Mouse (Mus musculus): Measurements from ENCODE around the gene Ankar. TPM values are rescaled to one million over a fixed set of nuclear protein-coding genes. Genes with fewer than 3 reads are reported as not detected.

Gene Ankar
- polyA plus RNA-seq (2012; rRNA removed): not detected in 2 replicates

- Histone ChIP-seq H3K36me3 (ENCODE audit: control insufficient read depth, insufficient read depth, low read length) (no peaks in the 10 kb centered on the region), H3K27me3 (replicated peaks; ENCODE audit: control insufficient read depth, insufficient read depth, low read length) (no peaks in the 10 kb centered on the region), H3K4me1 (ENCODE audit: control insufficient read depth, insufficient read depth, low read length) (no peaks in the 10 kb centered on the region), H3K4me3 (ENCODE audit: insufficient read depth, low read depth, low read length) (no peak within 1 kb of the TSS), H3K27ac (ENCODE audit: insufficient read depth, low read depth, low read length) (no peak within 1 kb of the TSS)
- no peak for DNase-seq
- TF ChIP-seq CTCF (conservative IDR thresholded peaks at IDR 0.05; ENCODE audit: insufficient read depth, insufficient read length, low read depth, low read length) (no peak), POLR2A (IDR thresholded peaks at IDR 0.05; ENCODE audit: low read depth, low read length) (no peak)
- WGBS: 79% methylated on average over 11 of the region's 11 CpGs
Observed at GRCm38 (mm10) chr1:72700479-72700878, at the start of gene Ankar. Gene Ankar (minus strand): TSS chr1:72700579.

GRCm38 (mm10) chr1:72746382-72746781 is 46.0 kb upstream of the Ankar start:
- Histone ChIP-seq H3K4me1 (ENCODE audit: control insufficient read depth, insufficient read depth, low read length) (no peaks in the 10 kb centered on the region), H3K36me3 (ENCODE audit: control insufficient read depth, insufficient read depth, low read length) (no peaks in the 10 kb centered on the region), H3K27me3 (replicated peaks; ENCODE audit: control insufficient read depth, insufficient read depth, low read length) (no peaks in the 10 kb centered on the region), H3K27ac (ENCODE audit: insufficient read depth, low read depth, low read length) (no peak overlapping the region), H3K4me3 (ENCODE audit: insufficient read depth, low read depth, low read length) (no peak overlapping the region)
- DNase-seq: peak; percentile 12
- TF ChIP-seq POLR2A (IDR thresholded peaks at IDR 0.05; ENCODE audit: low read depth, low read length): no peak
- TF ChIP-seq CTCF (conservative IDR thresholded peaks at IDR 0.05; ENCODE audit: insufficient read depth, insufficient read length, low read depth, low read length): no peak
- WGBS: 35% methylated on average over 7 of the region's 7 CpGs

GRCm38 (mm10) chr1:72744816-72745506 is 44.6 kb upstream of the Ankar start:
- H3K4me3 ChIP-seq (ENCODE audit: insufficient read depth, low read depth, low read length): no peak overlapping the region
- no peak overlapping the region for H3K27ac ChIP-seq (ENCODE audit: insufficient read depth, low read depth, low read length)
- no peak for TF ChIP-seq POLR2A (IDR thresholded peaks at IDR 0.05; ENCODE audit: low read depth, low read length)
- TF ChIP-seq CTCF (conservative IDR thresholded peaks at IDR 0.05; ENCODE audit: insufficient read depth, insufficient read length, low read depth, low read length): no peak
- no peaks in the 10 kb centered on the region for H3K36me3 ChIP-seq (ENCODE audit: control insufficient read depth, insufficient read depth, low read length)
- WGBS: 47% methylated on average over 8 of the region's 8 CpGs
- DNase-seq: no peak
- H3K27me3 ChIP-seq (replicated peaks; ENCODE audit: control insufficient read depth, insufficient read depth, low read length): no peaks in the 10 kb centered on the region
- H3K4me1 ChIP-seq (ENCODE audit: control insufficient read depth, insufficient read depth, low read length): no peaks in the 10 kb centered on the region

- no peak overlapping the region for H3K4me3 ChIP-seq (ENCODE audit: insufficient read depth, low read depth, low read length)
- no peak overlapping the region for H3K27ac ChIP-seq (ENCODE audit: insufficient read depth, low read depth, low read length)
- no peaks in the 10 kb centered on the region for H3K27me3 ChIP-seq (replicated peaks; ENCODE audit: control insufficient read depth, insufficient read depth, low read length)
- TF ChIP-seq POLR2A (IDR thresholded peaks at IDR 0.05; ENCODE audit: low read depth, low read length) (no peak), CTCF (conservative IDR thresholded peaks at IDR 0.05; ENCODE audit: insufficient read depth, insufficient read length, low read depth, low read length) (no peak)
- H3K4me1 ChIP-seq (ENCODE audit: control insufficient read depth, insufficient read depth, low read length): no peaks in the 10 kb centered on the region
- H3K36me3 ChIP-seq (ENCODE audit: control insufficient read depth, insufficient read depth, low read length): no peaks in the 10 kb centered on the region
- no peak for DNase-seq
- 85% methylated on average over 5 of the region's 5 CpGs for WGBS
Observed at GRCm38 (mm10) chr1:72741406-72741805, 41.0 kb upstream of the Ankar start.

GRCm38 (mm10) chr1:72739681-72740063 is 39.3 kb upstream of the Ankar start:
- no peaks in the 10 kb centered on the region for H3K4me1 ChIP-seq (ENCODE audit: control insufficient read depth, insufficient read depth, low read length)
- H3K27ac ChIP-seq (ENCODE audit: insufficient read depth, low read depth, low read length): no peak overlapping the region
- no peaks in the 10 kb centered on the region for H3K27me3 ChIP-seq (replicated peaks; ENCODE audit: control insufficient read depth, insufficient read depth, low read length)
- H3K36me3 ChIP-seq (ENCODE audit: control insufficient read depth, insufficient read depth, low read length): no peaks in the 10 kb centered on the region
- WGBS: 73% methylated on average over 10 of the region's 10 CpGs
- TF ChIP-seq POLR2A (IDR thresholded peaks at IDR 0.05; ENCODE audit: low read depth, low read length): no peak
- TF ChIP-seq CTCF (conservative IDR thresholded peaks at IDR 0.05; ENCODE audit: insufficient read depth, insufficient read length, low read depth, low read length): no peak
- H3K4me3 ChIP-seq (ENCODE audit: insufficient read depth, low read depth, low read length): no peak overlapping the region
- no peak for DNase-seq

GRCm38 (mm10) chr1:72738946-72739680 is 38.7 kb upstream of the Ankar start:
- Histone ChIP-seq H3K4me1 (ENCODE audit: control insufficient read depth, insufficient read depth, low read length) (no peaks in the 10 kb centered on the region), H3K4me3 (ENCODE audit: insufficient read depth, low read depth, low read length) (no peak overlapping the region), H3K27ac (ENCODE audit: insufficient read depth, low read depth, low read length) (no peak overlapping the region), H3K36me3 (ENCODE audit: control insufficient read depth, insufficient read depth, low read length) (no peaks in the 10 kb centered on the region), H3K27me3 (replicated peaks; ENCODE audit: control insufficient read depth, insufficient read depth, low read length) (no peaks in the 10 kb centered on the region)
- TF ChIP-seq CTCF (conservative IDR thresholded peaks at IDR 0.05; ENCODE audit: insufficient read depth, insufficient read length, low read depth, low read length) (no peak), POLR2A (IDR thresholded peaks at IDR 0.05; ENCODE audit: low read depth, low read length) (no peak)
- 79% methylated on average over 15 of the region's 15 CpGs for WGBS
- peak; percentile 80 for DNase-seq

GRCm38 (mm10) chr1:72736397-72737125 is 36.2 kb upstream of the Ankar start:
- Histone ChIP-seq H3K27ac (ENCODE audit: insufficient read depth, low read depth, low read length) (no peak overlapping the region), H3K4me1 (ENCODE audit: control insufficient read depth, insufficient read depth, low read length) (no peaks in the 10 kb centered on the region), H3K4me3 (ENCODE audit: insufficient read depth, low read depth, low read length) (no peak overlapping the region), H3K36me3 (ENCODE audit: control insufficient read depth, insufficient read depth, low read length) (no peaks in the 10 kb centered on the region), H3K27me3 (replicated peaks; ENCODE audit: control insufficient read depth, insufficient read depth, low read length) (no peaks in the 10 kb centered on the region)
- peak; percentile 21 for DNase-seq
- 40% methylated on average over 13 of the region's 13 CpGs for WGBS
- TF ChIP-seq CTCF (conservative IDR thresholded peaks at IDR 0.05; ENCODE audit: insufficient read depth, insufficient read length, low read depth, low read length) (no peak), POLR2A (IDR thresholded peaks at IDR 0.05; ENCODE audit: low read depth, low read length) (no peak)
